Mouse (Mus musculus) adrenal gland, postnatal 36 days (tissue): ENCODE results near the gene Cdhr1. TPM values are rescaled to one million over a fixed set of nuclear protein-coding genes. Genes with fewer than 3 reads are reported as not detected.
"Not testable (repeated sequence)": the region's sequence is repeated elsewhere in the genome, so short reads cannot be mapped to it uniquely, and the experiment has no call there.

Experiments used
- DNase-seq, 2 experiments: peaks; one replicate each; pipeline ENCODE4 v3.0.0; 2021; ENCODE audit warnings: mixed read lengths in 1 of 2
- long read RNA-seq, 2 experiments: library from polyadenylated mRNA; stranded (forward); transcript quantifications; one replicate each; pipeline ENCODE4 v2.0.0; 2021; ENCODE audit warnings: borderline sequencing depth in 2 of 2
- total RNA-seq, 2 experiments: library from RNA; stranded (reverse); gene quantifications; 2 replicates each; pipeline ENCODE4 v1.2.3; 2021

Gene Cdhr1
- under 1 TPM; 0.16 to 0.17 TPM for total RNA-seq
- long read RNA-seq, experiment 1 = 0 reads
- long read RNA-seq, experiment 2, full-length matches to known transcripts = 1 of 2 reads
- long read RNA-seq, experiment 2, partial matches to known transcripts = 0 of 2 reads
- long read RNA-seq, experiment 2, other reads (novel, unspliced or antisense) = 1 of 2 reads

GRCm38 (mm10) chr14:37097956-37098530 is at the start of gene Cdhr1:
TSS of gene Cdhr1 (minus strand) at chr14:37098347.
- peak in 1 of 2 experiments; percentile 10 for DNase-seq

GRCm38 (mm10) chr14:37139051-37139710 is 41.0 kb upstream of the Cdhr1 start:
- no peak for DNase-seq

DNA sequence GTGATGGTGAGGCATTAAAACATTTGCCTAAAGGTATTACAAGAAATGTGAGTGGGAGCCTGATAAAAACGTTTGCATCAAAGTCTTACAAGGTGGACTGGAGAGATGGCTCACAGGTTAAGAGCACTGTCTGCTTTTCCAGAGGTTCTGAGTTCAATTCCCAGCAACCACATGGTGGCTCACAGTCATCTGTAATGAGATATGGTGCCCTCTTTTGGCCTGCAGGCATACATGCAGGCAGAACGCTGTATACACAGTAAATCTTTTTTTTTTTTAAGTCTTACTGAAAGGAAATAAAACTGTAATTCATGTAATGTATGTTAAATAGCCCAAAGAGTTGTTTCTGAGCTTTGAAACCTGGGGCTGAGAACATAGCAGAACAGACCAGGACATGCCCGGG is 39.4 kb upstream of the Cdhr1 start:
- not testable (repeated sequence) for DNase-seq

DNA sequence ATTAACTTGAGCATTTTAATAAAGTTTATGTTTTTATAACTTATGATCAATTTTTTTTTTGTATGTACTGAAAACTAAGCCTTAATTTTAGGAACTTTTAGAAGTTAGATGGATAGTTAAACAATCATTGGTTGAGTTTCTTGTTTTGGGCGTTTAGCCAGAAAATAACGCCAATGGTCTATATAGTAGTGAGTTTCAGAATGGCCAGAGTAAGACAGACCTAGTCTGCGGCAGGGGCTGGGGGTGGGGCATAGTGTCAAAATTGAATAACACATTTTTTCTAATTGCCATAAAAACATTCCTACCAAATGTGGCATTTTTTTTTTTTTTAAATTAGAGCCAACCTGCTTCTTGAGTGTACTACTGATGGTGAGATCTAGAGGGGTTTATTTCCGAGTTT is 38.0 kb upstream of the Cdhr1 start:
- no peak for DNase-seq

GRCm38 (mm10) chr14:37135671-37136070 is 37.5 kb upstream of the Cdhr1 start:
- no peak for DNase-seq

GRCm38 (mm10) chr14:37135127-37135593 is 37.0 kb upstream of the Cdhr1 start, which contains the start of gene Ghitm:
TSS of gene Ghitm (minus strand) at chr14:37135272.
- DNase-seq = peak; percentile 96

DNA sequence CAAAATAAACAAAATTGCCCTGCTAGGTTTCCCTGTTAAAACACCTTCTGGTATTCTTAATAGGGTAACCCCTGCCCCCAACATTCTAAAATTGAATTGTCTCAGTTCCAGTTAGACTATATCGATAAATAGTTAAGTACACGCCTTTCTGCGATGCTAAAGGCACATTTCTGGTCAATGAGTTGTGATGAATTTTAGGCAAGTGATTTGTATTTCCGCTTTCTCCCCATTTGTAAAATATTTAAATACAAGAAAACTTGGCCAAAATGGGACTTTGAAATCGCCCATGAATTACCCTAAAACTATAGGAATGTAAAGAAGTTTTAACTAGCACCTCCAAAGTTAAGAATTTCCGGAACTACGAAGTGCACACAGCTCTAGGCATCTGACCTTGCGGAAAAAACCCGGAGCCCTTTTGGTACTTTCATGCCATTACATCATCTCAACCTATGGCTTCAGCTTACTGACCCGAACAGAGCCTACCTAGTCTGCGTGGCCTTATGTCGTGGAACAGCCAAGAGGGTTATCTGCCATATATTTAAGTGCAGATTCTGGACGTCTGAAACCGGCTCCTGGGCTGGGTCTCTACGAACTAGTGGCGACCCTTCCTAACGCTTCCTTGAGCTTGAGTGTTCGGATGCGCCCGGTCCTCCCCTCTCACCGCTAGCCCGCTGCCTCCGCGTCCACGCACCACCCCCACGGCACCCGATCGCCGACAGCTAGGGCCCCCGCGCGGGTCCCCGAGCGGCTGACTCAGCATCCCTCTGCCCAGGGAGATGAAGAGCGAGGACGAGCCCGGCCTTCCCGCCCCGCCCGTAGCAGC is 36.4 kb upstream of the Cdhr1 start:
- DNase-seq = peak; percentile 51 to 55

- peak; percentile 14 to 52 for DNase-seq
These were observed 29.5 kb upstream of the Cdhr1 start for GRCm38 (mm10) chr14:37127652-37128051.

GRCm38 (mm10) chr14:37119233-37119632 is 21.1 kb upstream of the Cdhr1 start:
- no peak for DNase-seq

- DNase-seq = no peak
These were observed 15.8 kb upstream of the Cdhr1 start, which contains the start of gene 2610528A11Rik for GRCm38 (mm10) chr14:37113922-37114321. TSS of gene 2610528A11Rik (minus strand) at chr14:37114022.

GRCm38 (mm10) chr14:37112931-37113330 is 14.8 kb upstream of the Cdhr1 start:
- DNase-seq = peak; percentile 10 to 43

GRCm38 (mm10) chr14:37111371-37111770 is 13.2 kb upstream of the Cdhr1 start:
- no peak for DNase-seq

DNA sequence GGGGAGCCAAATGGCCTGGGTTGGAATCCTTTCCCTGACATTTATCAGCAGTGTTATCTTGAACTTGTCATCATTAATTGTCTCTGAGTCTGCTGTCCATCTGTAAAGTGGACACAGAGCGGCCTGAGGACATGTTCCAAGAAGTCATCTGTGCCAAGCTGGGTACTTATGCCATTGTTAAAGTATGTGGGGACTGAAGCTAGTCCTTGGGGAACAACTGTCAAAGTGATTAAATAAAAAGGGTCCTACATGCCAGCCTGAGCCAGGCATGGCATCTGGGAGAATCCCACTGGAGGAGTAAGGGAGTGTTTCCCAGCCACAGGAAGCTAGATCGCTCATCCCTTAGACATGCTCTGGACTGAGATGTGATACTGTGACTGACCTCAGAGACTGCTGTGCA is 12.3 kb upstream of the Cdhr1 start:
- DNase-seq = no peak

DNA sequence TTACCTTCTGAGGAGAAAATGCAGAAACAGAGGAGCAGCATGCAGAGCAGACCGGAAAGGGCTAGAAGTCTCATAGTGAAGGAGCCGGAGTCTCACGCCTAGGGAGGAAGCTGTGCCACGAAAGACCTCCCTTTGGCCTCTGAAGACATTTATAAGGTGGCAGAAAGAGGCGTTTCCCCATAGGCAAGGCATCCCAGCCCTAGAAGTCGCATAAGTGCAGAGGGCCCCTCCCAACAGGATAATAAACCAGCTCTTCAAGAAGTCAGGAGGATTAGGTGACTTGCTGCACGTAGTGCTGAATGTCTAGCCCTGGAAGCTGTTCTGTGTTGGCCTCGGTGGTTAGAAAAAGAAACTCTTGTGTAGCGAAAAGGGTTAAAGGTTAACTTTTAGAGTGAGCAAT is 11.8 kb upstream of the Cdhr1 start:
- DNase-seq = no peak

DNA sequence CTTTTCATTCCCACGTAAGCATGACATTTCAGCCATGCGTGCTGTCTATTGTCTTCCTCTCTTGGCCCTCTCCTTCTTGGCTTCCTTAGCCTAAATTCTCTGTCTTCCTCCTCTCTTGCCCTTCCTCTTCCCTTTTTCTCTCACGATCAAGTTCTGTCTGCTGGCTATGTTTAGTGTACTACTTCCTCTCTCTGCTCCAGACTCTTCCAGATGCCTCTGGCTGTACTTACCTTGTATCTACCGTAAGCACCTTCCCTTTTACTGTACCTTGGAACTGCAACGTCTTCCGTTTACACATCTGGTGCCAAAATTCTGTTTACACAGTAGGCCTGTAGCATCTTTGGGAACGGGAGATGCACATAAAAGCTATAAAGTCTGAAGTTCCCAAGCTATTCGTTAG is 11.3 kb upstream of the Cdhr1 start:
- DNase-seq = no peak

GRCm38 (mm10) chr14:37105846-37106245 is 7.7 kb upstream of the Cdhr1 start:
- no peak for DNase-seq

DNA sequence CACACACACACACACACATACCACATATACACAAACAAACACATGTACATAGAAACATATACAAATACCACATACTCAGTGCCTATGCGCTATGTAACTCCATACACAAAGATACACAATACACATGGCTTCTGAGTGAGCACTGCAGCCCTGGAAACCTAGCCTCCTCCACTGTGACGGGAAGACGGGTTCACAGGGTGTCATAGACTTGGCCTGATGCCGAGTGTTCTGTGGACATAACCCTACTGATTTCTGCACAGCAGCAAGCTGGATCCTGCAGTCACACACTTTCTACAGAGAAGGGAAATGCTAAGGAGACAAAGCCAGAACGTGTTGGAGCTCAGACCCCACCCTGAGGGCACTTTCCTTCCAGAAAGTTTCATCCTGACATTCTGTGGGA is 6.6 kb upstream of the Cdhr1 start:
- DNase-seq = peak; percentile 16 to 45

- DNase-seq = no peak
These were observed 4.3 kb upstream of the Cdhr1 start for GRCm38 (mm10) chr14:37102484-37102883.

- no peak for DNase-seq
These were observed 3.4 kb upstream of the Cdhr1 start for GRCm38 (mm10) chr14:37101531-37101930.

DNA sequence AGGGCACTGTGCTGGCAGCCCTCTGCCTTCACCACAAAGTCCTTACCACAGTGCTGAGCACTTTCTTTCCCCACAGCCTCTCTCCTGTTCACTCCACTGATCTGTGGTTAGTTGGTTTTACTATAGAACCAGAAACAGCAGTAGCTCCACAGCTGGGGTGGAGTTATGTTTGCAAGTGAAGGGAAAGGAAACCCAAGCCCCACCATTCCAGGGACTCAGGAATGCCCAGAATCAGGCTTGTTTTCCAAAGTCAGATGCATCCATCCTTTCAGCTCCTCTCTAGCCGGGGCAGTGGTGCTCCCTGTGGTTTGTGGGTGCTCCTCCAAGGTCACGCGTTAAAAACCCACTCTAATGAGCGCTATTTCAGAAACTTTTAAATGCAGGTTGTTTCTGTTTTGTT is 2.6 kb downstream of the Cdhr1 start:
- no peak for DNase-seq

DNA sequence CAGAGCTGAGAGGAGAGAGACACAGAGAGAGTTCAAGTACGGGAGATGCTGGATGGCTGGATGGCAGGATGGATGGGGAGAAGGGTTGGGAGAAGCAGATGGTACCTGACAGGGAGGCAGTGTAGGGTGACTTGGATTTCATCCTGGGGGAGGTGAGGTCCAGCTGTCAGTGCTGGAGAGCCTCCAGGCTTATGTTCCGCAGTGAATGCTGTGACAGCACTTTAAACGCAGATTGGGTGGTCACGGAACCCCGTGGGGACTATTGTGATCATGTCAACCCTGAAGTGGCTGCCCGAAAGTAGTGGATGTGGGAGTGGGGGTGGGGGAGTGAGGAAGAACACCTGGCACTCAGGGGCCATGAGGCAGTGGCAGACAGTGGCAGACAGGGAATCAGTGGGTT is 3.7 kb downstream of the Cdhr1 start:
- no peak for DNase-seq

DNA sequence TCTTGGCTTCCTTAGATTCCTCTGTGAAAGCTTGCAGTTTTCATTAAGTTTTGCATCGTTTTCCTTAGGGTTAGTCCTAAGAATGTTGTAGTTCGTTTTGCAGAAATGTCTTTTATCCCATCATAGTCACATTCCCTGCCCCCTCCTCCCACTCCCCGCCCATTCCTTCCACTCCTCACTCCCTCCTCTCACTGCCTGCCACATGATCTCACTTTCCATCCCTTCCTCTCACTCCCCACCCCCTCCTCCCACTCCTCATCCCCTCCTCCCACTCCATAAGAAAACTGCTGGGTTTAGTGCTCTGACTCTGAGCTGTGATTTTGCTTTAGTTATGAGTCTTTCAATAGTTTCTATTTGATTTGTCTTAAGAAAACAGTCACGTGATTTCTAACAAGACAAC is 14.4 kb downstream of the Cdhr1 start:
- DNase-seq = no peak

DNA sequence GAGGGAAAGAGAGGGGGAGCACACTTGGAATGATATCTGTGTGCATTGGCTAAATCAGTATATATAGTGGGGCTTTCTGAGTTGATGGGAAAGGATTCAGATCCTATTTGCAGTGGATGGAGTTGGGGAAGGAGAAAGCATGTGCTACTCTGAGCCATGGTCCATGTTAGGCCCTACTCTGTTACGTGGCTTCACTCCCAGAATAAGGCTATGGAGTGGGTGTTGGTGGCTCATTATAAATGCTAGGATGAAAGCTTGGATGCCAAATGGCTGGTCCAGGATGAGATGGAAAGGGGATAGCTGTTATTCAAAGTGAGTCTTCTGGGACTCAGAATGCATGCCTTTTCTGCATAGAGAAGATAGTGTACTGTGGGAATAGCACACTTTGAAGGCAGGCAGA is 17.4 kb downstream of the Cdhr1 start:
- DNase-seq = no peak
